Mouse (Mus musculus) erythroblast, embryonic 14.5 days (primary cell): ENCODE measurements around the gene Tceanc2.

ENCODE experiments used
- GATA1 ChIP-seq: IDR thresholded peaks from 2 replicates; pipeline ENCODE4 v1.6.1; 2012; ENCODE audit warnings: low read length, inconsistent platforms, mixed read lengths
- TAL1 ChIP-seq: IDR thresholded peaks from 3 replicates; pipeline ENCODE4 v1.6.1; 2012; ENCODE audit warnings: low read length, inconsistent platforms, mixed read lengths

GRCm38 (mm10) chr4:107203001-107203400 lies 24.1 kb upstream of the Tceanc2 start:
- TF ChIP-seq GATA1 (no peak), TAL1 (no peak)
